Mouse (Mus musculus): ENCODE data around the gene Rtn4rl1. TPM values are rescaled to one million over a fixed set of nuclear protein-coding genes. Genes with fewer than 3 reads are reported as not detected.

The Rtn4rl1 gene
- 1.1 to 1.8 TPM (median 1.4 TPM) in 4 replicates for total RNA-seq (2023)

DNA sequence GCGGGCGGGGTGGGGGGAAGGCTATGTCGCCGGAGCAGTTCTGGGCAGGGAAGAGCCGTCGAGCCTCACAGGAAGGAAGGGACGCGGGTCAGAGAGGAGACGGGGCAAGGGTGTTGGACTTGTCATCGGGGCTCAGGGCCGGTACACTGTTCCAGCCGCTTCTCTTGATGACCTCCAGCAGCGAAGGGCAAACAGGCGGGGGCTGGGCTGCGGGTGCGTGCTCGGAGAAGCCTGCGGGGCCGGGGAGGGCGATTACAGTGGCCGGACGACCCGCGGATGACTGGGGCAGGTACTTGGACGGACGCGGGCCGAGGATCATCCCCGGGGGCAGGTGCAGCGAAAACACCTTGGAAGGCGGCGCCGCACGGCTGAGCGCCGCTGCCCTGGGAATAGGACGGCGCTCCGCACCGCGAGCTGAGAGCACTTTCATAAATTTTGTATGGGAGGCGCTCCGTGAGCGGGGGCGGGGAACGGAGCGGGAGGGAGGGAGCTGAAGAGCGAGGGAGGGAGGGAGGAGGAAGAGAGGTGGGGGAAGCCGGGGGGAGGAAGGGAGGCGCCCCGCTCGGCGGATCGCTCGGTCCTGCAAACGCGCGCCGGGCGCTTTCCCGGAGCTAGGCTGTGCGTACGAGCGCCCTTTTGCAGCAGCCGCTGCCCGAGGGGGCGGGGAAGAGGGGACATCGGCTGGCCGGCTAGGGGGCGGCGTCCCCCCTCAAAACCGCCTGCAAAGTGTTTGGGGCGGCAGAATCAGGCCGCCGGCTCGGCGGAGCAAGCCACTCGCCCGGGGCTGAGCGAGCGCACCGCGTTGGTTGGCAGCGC, at the start of gene Rtn4rl1:
TSS of gene Rtn4rl1 (plus strand) at position 528 of the 816 bp plus-strand sequence.

DNA sequence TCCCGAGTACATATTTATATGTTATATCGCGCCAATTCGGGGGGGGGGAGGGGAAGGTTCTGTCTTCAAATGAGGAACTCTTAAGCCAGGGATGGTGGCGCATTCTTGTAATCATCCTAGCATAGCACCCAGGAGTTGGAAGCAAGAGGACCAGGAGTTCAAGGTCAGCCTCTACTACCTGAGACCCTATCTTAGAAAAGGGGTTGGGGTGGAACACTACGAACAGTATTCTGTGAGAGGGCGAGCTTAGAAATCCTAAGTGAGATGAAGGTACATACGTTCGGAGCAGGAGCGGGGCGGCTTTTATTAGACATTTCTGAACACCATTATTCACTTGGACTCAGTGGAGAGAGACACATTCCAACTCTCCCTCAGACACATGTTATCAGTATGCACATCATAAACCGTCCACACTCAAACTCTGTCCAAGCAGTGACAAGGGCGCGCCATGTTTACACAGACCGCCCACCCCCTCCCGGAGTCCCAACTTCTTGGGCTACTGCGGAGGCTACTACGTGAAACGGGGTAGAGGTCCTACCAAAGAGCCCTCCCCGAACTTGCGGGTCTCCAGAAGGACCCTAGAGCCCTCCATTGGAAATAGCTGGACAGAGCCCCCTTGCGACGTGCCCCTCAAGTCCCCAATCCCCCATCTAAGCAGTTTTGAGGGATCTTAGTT, 24.0 kb upstream of the Rtn4rl1 start, which contains the start of gene Hic1:
TSS of gene Hic1 (minus strand) at position 115 of the 676 bp plus-strand sequence.

GRCm38 (mm10) chr11:75178672-75179208, 14.8 kb upstream of the Rtn4rl1 start, which contains the start of gene Ovca2:
Ovca2 (minus strand) TSS chr11:75178835.

DNA sequence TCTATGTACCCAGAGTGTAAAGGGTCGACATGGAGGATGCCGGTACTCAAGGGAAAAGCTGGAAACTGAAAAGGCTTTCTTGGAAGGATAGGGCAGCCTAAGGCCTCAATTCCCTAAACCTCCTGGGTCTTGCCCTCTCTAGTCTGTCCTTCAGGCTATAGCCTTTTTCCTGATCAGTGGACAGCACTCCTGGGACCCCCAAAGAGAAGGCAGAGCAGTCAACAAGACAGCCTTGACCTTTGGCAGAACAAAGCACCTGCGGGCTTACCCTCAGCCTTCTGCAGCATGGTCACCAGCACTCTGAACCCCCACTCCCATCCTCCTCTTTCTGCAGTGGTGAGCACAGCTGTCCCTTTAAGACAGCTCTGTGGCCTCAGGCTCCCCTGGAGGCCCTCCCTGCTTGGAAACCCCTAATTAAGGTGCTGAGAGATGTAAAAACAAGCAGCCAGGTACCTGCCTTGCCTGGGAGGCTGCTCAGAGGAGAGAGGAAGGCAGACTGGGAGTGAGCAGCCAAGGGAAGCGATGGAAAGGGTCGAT, 2.6 kb upstream of the Rtn4rl1 start, which contains the start of gene Dph1:
TSS of gene Dph1 (minus strand) at position 337 of the 537 bp plus-strand sequence.

Other genes with a start within 250 kb of the Rtn4rl1 start
- gene Hic1, start 24.3 kb upstream of the Rtn4rl1 start, total RNA-seq (2023), result 5.6 to 7.5 TPM (median 6.5 TPM) in 4 replicates
- gene Ovca2, start 14.9 kb upstream of the Rtn4rl1 start, total RNA-seq (2023), result 15.3 to 17.2 TPM (median 16.2 TPM) in 4 replicates
- gene Dph1, start 2.5 kb upstream of the Rtn4rl1 start, total RNA-seq (2023), result 24.1 to 32.5 TPM (median 28.3 TPM) in 4 replicates
- 106 to 117 TPM (median 108 TPM) in 4 replicates for gene Rpa1, start 154.5 kb downstream of the Rtn4rl1 start, total RNA-seq (2023)
- 13.1 to 17.1 TPM (median 13.8 TPM) in 4 replicates for gene Smyd4, start 154.7 kb downstream of the Rtn4rl1 start, total RNA-seq (2023)
- 0.66 to 1.2 TPM in 2 of 4 replicates, not detected in the others for gene Serpinf1, start 228.9 kb downstream of the Rtn4rl1 start, total RNA-seq (2023)
- gene Serpinf2, start 245.8 kb downstream of the Rtn4rl1 start, total RNA-seq (2023), result 0.52 to 0.94 TPM (median 0.61 TPM) in 3 of 4 replicates, not detected in the other